In the genomic region with DNA sequence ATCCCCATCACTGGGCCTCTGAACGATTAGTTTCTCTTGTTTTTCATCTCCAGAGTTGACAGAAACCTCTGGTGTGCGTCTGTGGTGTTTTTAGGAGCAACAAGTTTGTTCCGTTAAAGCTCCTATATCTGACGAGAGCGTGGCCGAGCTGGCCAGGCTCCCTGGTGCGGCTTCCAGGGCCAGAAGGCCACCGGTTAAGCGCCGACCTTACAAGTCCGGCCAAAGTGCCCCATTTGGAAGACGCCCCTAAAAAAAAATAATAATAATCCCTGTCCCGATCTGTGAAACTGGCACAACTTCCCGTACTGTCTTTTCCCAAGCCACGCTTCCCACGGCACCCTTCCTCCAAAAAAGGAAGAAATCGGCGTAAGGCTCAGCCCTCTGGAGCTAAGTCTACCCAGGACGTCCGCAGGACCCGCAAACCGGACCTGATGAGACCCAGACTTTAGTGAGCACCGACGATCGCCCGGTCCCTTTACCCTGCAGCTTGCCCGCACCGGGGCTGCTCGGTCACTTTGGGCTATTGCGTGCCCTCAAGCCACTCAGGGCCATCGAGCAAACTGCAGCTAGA, we compare ENCODE assay signal across 8 mouse cellular contexts. TPM values are rescaled to one million over a fixed set of nuclear protein-coding genes. Genes with fewer than 3 reads are reported as not detected.
DNase-seq lines count a peak whose midpoint lies in the region; ATAC-seq and TF ChIP-seq lines count a peak whose summit lies in the region.

No protein-coding gene starts in this region.

- peak overlapping the region; percentile 90 for H3K9ac ChIP-seq in heart, embryonic 13.5 days
- peak overlapping the region; percentile 57 for H3K9ac ChIP-seq in midbrain, postnatal 0 days (replicated peaks; ENCODE audit: low read length, poor library complexity, severe bottlenecking)

- peak; percentile 30 for DNase-seq in kidney, adult 11 months
- no peak for DNase-seq in kidney, adult 9 months
- DNase-seq in T-cell, adult 2 months (ENCODE audit: low spot score), result peak; percentile 19
- DNase-seq in limb, embryonic 10.5 days (ENCODE audit: low spot score), result peak; percentile 55
- DNase-seq in midbrain, postnatal 0 days (ENCODE audit: low spot score), result no peak
- DNase-seq in right cerebral cortex, postnatal 36 days (ENCODE audit: low spot score in 2 of 2), result no peak

- no peak for TF ChIP-seq CTCF in midbrain, postnatal 0 days (IDR thresholded peaks at IDR 0.05)

- under 1% methylated on average over 31 of the region's 31 CpGs for WGBS in heart, embryonic 13.5 days
- WGBS in limb, embryonic 10.5 days, result under 1% methylated on average over 31 of the region's 31 CpGs
- 5% methylated on average over 31 of the region's 31 CpGs for WGBS in midbrain, postnatal 0 days

- H3K36me3 ChIP-seq in heart, embryonic 13.5 days, result no peaks in the 10 kb centered on the region
- H3K36me3 ChIP-seq in limb, embryonic 10.5 days, result no peaks in the 10 kb centered on the region
- no peaks in the 10 kb centered on the region for H3K36me3 ChIP-seq in midbrain, postnatal 0 days (ENCODE audit: insufficient read depth, low read length)

- H3K27ac ChIP-seq in heart, embryonic 13.5 days (replicated peaks), result peak overlapping the region; percentile 90
- H3K27ac ChIP-seq in limb, embryonic 10.5 days, result peak overlapping the region; percentile 94
- H3K27ac ChIP-seq in midbrain, postnatal 0 days (ENCODE audit: low read depth, low read length), result no peak overlapping the region

- peak overlapping the region; percentile 78 for H3K4me2 ChIP-seq in heart, embryonic 13.5 days
- H3K4me2 ChIP-seq in midbrain, postnatal 0 days (ENCODE audit: low read depth, low read length, poor library complexity, severe bottlenecking), result peak overlapping the region; percentile 93

- H3K27me3 ChIP-seq in heart, embryonic 13.5 days (replicated peaks), result no peaks in the 10 kb centered on the region
- H3K27me3 ChIP-seq in limb, embryonic 10.5 days (ENCODE audit: low read depth, poor library complexity, severe bottlenecking), result no peaks in the 10 kb centered on the region
- H3K27me3 ChIP-seq in midbrain, postnatal 0 days (ENCODE audit: insufficient read depth, low read length), result peaks cover 4% of the 10 kb centered on the region; the same call in 1 of the 2 replicates

- ATAC-seq in heart, embryonic 13.5 days (ENCODE audit: extremely low read depth, insufficient number of reproducible peaks, low FRiP score, low TSS enrichment), result no peak
- ATAC-seq in midbrain, postnatal 0 days (ENCODE audit: low FRiP score), result no peak
- no peak for ATAC-seq in activated CD4-positive, CD25-positive, alpha-beta regulatory T cell, adult 4 months

- peaks cover 58% of the 10 kb centered on the region for H3K4me1 ChIP-seq in heart, embryonic 13.5 days
- H3K4me1 ChIP-seq in limb, embryonic 10.5 days, result peaks cover 64% of the 10 kb centered on the region
- H3K4me1 ChIP-seq in midbrain, postnatal 0 days (ENCODE audit: insufficient read depth, low read length), result no peaks in the 10 kb centered on the region; the same call in 1 of the 2 replicates

- H3K4me3 ChIP-seq in heart, embryonic 13.5 days, result peak overlapping the region; percentile 70
- peak overlapping the region; percentile 72 for H3K4me3 ChIP-seq in limb, embryonic 10.5 days
- peak overlapping the region; percentile 57 for H3K4me3 ChIP-seq in midbrain, postnatal 0 days (ENCODE audit: low read depth, low read length)

- H3K9me3 ChIP-seq in heart, embryonic 13.5 days, result no peaks in the 10 kb centered on the region
- H3K9me3 ChIP-seq in limb, embryonic 10.5 days (replicated peaks), result no peaks in the 10 kb centered on the region
- H3K9me3 ChIP-seq in midbrain, postnatal 0 days (ENCODE audit: low read length), result no peaks in the 10 kb centered on the region

RNA-seq across cellular contexts. Expression of a gene that starts 1.0 kb away (rescaled TPM):
- polyA plus RNA-seq in heart, embryonic 13.5 days (2015; fragmentation: Nextera tagmentation; extraction: Ambion mirVana), result 15.2 and 19.2 TPM in 2 replicates
- polyA plus RNA-seq in limb, embryonic 10.5 days (2016; fragmentation: Nextera tagmentation; extraction: Ambion mirVana), result 18.0 and 21.1 TPM in 2 replicates
- 5.8 and 6.0 TPM in 2 replicates for total RNA-seq in midbrain, postnatal 0 days (2014; rRNA removed)
- polyA plus RNA-seq in midbrain, postnatal 0 days (2015; fragmentation: Nextera tagmentation; extraction: Ambion mirVana), result 3.0 and 3.4 TPM in 2 replicates
- 1 to 10 TPM; 5.7 to 7.0 TPM for polyA plus RNA-seq in activated CD4-positive, CD25-positive, alpha-beta regulatory T cell, adult 4 months (2017; shearing (Covaris generic))

Comparison
In these comparisons a context has a peak if more than half of its experiments do, and no peak if none do; other contexts are left out.
1. DNase-seq: peak in kidney, adult 11 months (single experiment), T-cell, adult 2 months (single experiment) and limb, embryonic 10.5 days (single experiment); none in kidney, adult 9 months (single experiment), midbrain, postnatal 0 days (single experiment) and right cerebral cortex, postnatal 36 days (0 of 2).
2. Peak in every context shown above with its lines, with median percentiles within 50 percentile points of each other: H3K4me3 ChIP-seq.